Mouse (Mus musculus): ENCODE measurements around the gene Nphs2. TPM values are rescaled to one million over a fixed set of nuclear protein-coding genes. Genes with fewer than 3 reads are reported as not detected.
"Not testable (repeated sequence)": the region's sequence is repeated elsewhere in the genome, so short reads cannot be mapped to it uniquely, and the experiment has no call there.

Nphs2 gene
- polyA plus RNA-seq, 1 experiment from 2014 or later: 0.04 TPM

GRCm38 (mm10) chr1:156280131-156280530 lies 30.4 kb upstream of the Nphs2 start:
- no peak overlapping the region for H3K4me2 ChIP-seq (replicated peaks; ENCODE audit: low read depth)
- TF ChIP-seq CTCF (IDR thresholded peaks at IDR 0.05; ENCODE audit: low read depth): no peak
- no peak overlapping the region for H3K4me3 ChIP-seq (ENCODE audit: low read depth, low read length)
- no peak for ATAC-seq
- H3K4me1 ChIP-seq (replicated peaks; ENCODE audit: control insufficient read depth, insufficient read depth, low read length): no peaks in the 10 kb centered on the region
- WGBS: 81% methylated on average over 7 of the region's 7 CpGs
- H3K36me3 ChIP-seq (ENCODE audit: control insufficient read depth, insufficient read depth): no peaks in the 10 kb centered on the region
- no peak overlapping the region for H3K27ac ChIP-seq (ENCODE audit: low read depth, low read length)
- no peak overlapping the region for H3K9ac ChIP-seq (ENCODE audit: low read depth, low read length)
- no peaks in the 10 kb centered on the region for H3K9me3 ChIP-seq (ENCODE audit: control insufficient read depth)
- no peaks in the 10 kb centered on the region for H3K27me3 ChIP-seq (replicated peaks; ENCODE audit: control insufficient read depth, insufficient read depth, low read length)

- H3K4me1 ChIP-seq (replicated peaks; ENCODE audit: control insufficient read depth, insufficient read depth, low read length): no peaks in the 10 kb centered on the region
- no peaks in the 10 kb centered on the region for H3K36me3 ChIP-seq (ENCODE audit: control insufficient read depth, insufficient read depth)
- no peak for TF ChIP-seq CTCF (IDR thresholded peaks at IDR 0.05; ENCODE audit: low read depth)
- no peak overlapping the region for H3K9ac ChIP-seq (ENCODE audit: low read depth, low read length)
- no peak overlapping the region for H3K4me3 ChIP-seq (ENCODE audit: low read depth, low read length)
- no peaks in the 10 kb centered on the region for H3K9me3 ChIP-seq (ENCODE audit: control insufficient read depth)
- no peaks in the 10 kb centered on the region for H3K27me3 ChIP-seq (replicated peaks; ENCODE audit: control insufficient read depth, insufficient read depth, low read length)
- no peak for ATAC-seq
- no peak overlapping the region for H3K27ac ChIP-seq (ENCODE audit: low read depth, low read length)
- 66% methylated on average over 10 of the region's 10 CpGs for WGBS
- H3K4me2 ChIP-seq (replicated peaks; ENCODE audit: low read depth): no peak overlapping the region
Observed at GRCm38 (mm10) chr1:156284207-156284606, 26.3 kb upstream of the Nphs2 start.

- H3K4me3 ChIP-seq (ENCODE audit: low read depth, low read length): no peak overlapping the region
- H3K9ac ChIP-seq (ENCODE audit: low read depth, low read length): no peak overlapping the region
- H3K4me2 ChIP-seq (replicated peaks; ENCODE audit: low read depth): no peak overlapping the region
- no peaks in the 10 kb centered on the region for H3K27me3 ChIP-seq (replicated peaks; ENCODE audit: control insufficient read depth, insufficient read depth, low read length)
- ATAC-seq: no peak
- TF ChIP-seq CTCF (IDR thresholded peaks at IDR 0.05; ENCODE audit: low read depth): no peak
- WGBS: 44% methylated on average over 9 of the region's 9 CpGs
- H3K36me3 ChIP-seq (ENCODE audit: control insufficient read depth, insufficient read depth): no peaks in the 10 kb centered on the region
- no peaks in the 10 kb centered on the region for H3K9me3 ChIP-seq (ENCODE audit: control insufficient read depth)
- no peak overlapping the region for H3K27ac ChIP-seq (ENCODE audit: low read depth, low read length)
- H3K4me1 ChIP-seq (replicated peaks; ENCODE audit: control insufficient read depth, insufficient read depth, low read length): no peaks in the 10 kb centered on the region
Observed at GRCm38 (mm10) chr1:156284851-156285540, 25.5 kb upstream of the Nphs2 start.

- H3K4me2 ChIP-seq (replicated peaks; ENCODE audit: low read depth): no peak overlapping the region
- no peak for TF ChIP-seq CTCF (IDR thresholded peaks at IDR 0.05; ENCODE audit: low read depth)
- H3K4me3 ChIP-seq (ENCODE audit: low read depth, low read length): no peak overlapping the region
- H3K4me1 ChIP-seq (replicated peaks; ENCODE audit: control insufficient read depth, insufficient read depth, low read length): no peaks in the 10 kb centered on the region
- H3K36me3 ChIP-seq (ENCODE audit: control insufficient read depth, insufficient read depth): no peaks in the 10 kb centered on the region
- no peak overlapping the region for H3K9ac ChIP-seq (ENCODE audit: low read depth, low read length)
- WGBS: 83% methylated on average over 5 of the region's 5 CpGs
- no peaks in the 10 kb centered on the region for H3K27me3 ChIP-seq (replicated peaks; ENCODE audit: control insufficient read depth, insufficient read depth, low read length)
- ATAC-seq: no peak
- H3K27ac ChIP-seq (ENCODE audit: low read depth, low read length): no peak overlapping the region
- no peaks in the 10 kb centered on the region for H3K9me3 ChIP-seq (ENCODE audit: control insufficient read depth)
Observed at GRCm38 (mm10) chr1:156285541-156285896, 25.0 kb upstream of the Nphs2 start.

- Histone ChIP-seq H3K9me3 (ENCODE audit: control insufficient read depth) (no peaks in the 10 kb centered on the region), H3K4me2 (replicated peaks; ENCODE audit: low read depth) (no peak overlapping the region), H3K9ac (ENCODE audit: low read depth, low read length) (no peak overlapping the region), H3K4me3 (ENCODE audit: low read depth, low read length) (no peak overlapping the region), H3K27me3 (replicated peaks; ENCODE audit: control insufficient read depth, insufficient read depth, low read length) (no peaks in the 10 kb centered on the region), H3K36me3 (ENCODE audit: control insufficient read depth, insufficient read depth) (no peaks in the 10 kb centered on the region), H3K4me1 (replicated peaks; ENCODE audit: control insufficient read depth, insufficient read depth, low read length) (no peaks in the 10 kb centered on the region), H3K27ac (ENCODE audit: low read depth, low read length) (no peak overlapping the region)
- no peak for ATAC-seq
- WGBS: 85% methylated on average over 9 of the region's 9 CpGs
- TF ChIP-seq CTCF (IDR thresholded peaks at IDR 0.05; ENCODE audit: low read depth): no peak
Observed at GRCm38 (mm10) chr1:156288556-156289221, 21.8 kb upstream of the Nphs2 start.

- H3K27ac ChIP-seq (ENCODE audit: low read depth, low read length): not testable (repeated sequence)
Observed at GRCm38 (mm10) chr1:156289222-156289587, 21.3 kb upstream of the Nphs2 start.

More at GRCm38 (mm10) chr1:156289222-156289587, 21.3 kb upstream of the Nphs2 start:
- H3K36me3 ChIP-seq (ENCODE audit: control insufficient read depth, insufficient read depth); H3K4me3 ChIP-seq (ENCODE audit: low read depth, low read length); H3K27me3 ChIP-seq (replicated peaks; ENCODE audit: control insufficient read depth, insufficient read depth, low read length); H3K4me2 ChIP-seq (replicated peaks; ENCODE audit: low read depth); ATAC-seq; H3K9me3 ChIP-seq (ENCODE audit: control insufficient read depth); H3K4me1 ChIP-seq (replicated peaks; ENCODE audit: control insufficient read depth, insufficient read depth, low read length); H3K9ac ChIP-seq (ENCODE audit: low read depth, low read length): not testable (repeated sequence)
- WGBS: 69% methylated on average over 9 of the region's 10 CpGs
